Mouse (Mus musculus) CH12.LX (cell line): ENCODE data around the gene Agap1. TPM values are rescaled to one million over a fixed set of nuclear protein-coding genes. Genes with fewer than 3 reads are reported as not detected.

Experiments used
- DNase-seq: peaks from one replicate; pipeline ENCODE4 v3.0.0-alpha.2; 2013; ENCODE audit errors: extremely low read depth
- H3K27ac ChIP-seq: 2 replicates; pipeline ENCODE4 v1.5.1; 2012; ENCODE audit warnings: low read depth, mild to moderate bottlenecking, control low read depth, moderate library complexity; ENCODE audit not compliant: insufficient read depth
- H3K27me3 ChIP-seq: replicated peaks from 2 replicates; pipeline ENCODE3; 2012; ENCODE audit warnings: inconsistent platforms
- H3K36me3 ChIP-seq, 2 experiments: replicated peaks in 1 of 2; 2 replicates each; pipeline versions ENCODE3 to v1.6.1; 2012; ENCODE audit warnings: inconsistent platforms in 1 of 2, low read length in 1 of 2, mild to moderate bottlenecking in 1 of 2, mixed read lengths in 1 of 2, moderate library complexity in 1 of 2; ENCODE audit not compliant: control insufficient read depth in 1 of 2, insufficient read depth in 1 of 2
- H3K4me1 ChIP-seq, 2 experiments: 2 replicates each; pipeline ENCODE4 v1.6.1; 2012; ENCODE audit warnings: inconsistent platforms in 1 of 2, moderate library complexity in 1 of 2; ENCODE audit not compliant: insufficient read depth in 2 of 2, control insufficient read depth in 1 of 2
- H3K4me2 ChIP-seq: 2 replicates; pipeline ENCODE4 v1.6.1; 2012; ENCODE audit warnings: low read depth, mild to moderate bottlenecking, control low read depth; ENCODE audit not compliant: poor library complexity, insufficient read depth, severe bottlenecking
- H3K4me3 ChIP-seq, 3 experiments: fragments of 150-350 bp in 1 of 3; sonication (generic) in 1 of 3; replicated peaks in 1 of 3; 2 replicates each; pipeline versions ENCODE3 to v1.5.1; 2011 to 2012; ENCODE audit warnings: low read depth in 2 of 3, low read length in 2 of 3, mild to moderate bottlenecking in 2 of 3, moderate library complexity in 2 of 3, control low read depth in 1 of 3, improper control_type of control experiment in 1 of 3, inconsistent platforms in 1 of 3, mixed read lengths in 1 of 3; ENCODE audit not compliant: poor library complexity in 1 of 3
- H3K79me2 ChIP-seq: replicated peaks from 2 replicates; pipeline ENCODE4 v1.6.1; 2012; ENCODE audit warnings: mild to moderate bottlenecking, moderate library complexity; ENCODE audit not compliant: control insufficient read depth, poor library complexity, insufficient read depth, severe bottlenecking; ENCODE audit errors: extremely low read depth
- H3K9ac ChIP-seq: 2 replicates; pipeline ENCODE4 v1.6.1; 2012; ENCODE audit warnings: low read depth, mild to moderate bottlenecking, control low read depth, moderate library complexity; ENCODE audit not compliant: insufficient read depth
- H3K9me3 ChIP-seq: replicated peaks from 2 replicates; pipeline ENCODE3; 2012; ENCODE audit warnings: low read length, inconsistent platforms, mixed read lengths
- BHLHE40 ChIP-seq: IDR thresholded peaks from 2 replicates; pipeline ENCODE4 v1.6.1; 2011; ENCODE audit warnings: mild to moderate bottlenecking, low read depth, low read length, improper control_type of control experiment
- CTCF ChIP-seq, 2 experiments: IDR thresholded peaks in 1 of 2; conservative IDR thresholded peaks in 1 of 2; 2 replicates each; pipeline ENCODE4 v1.5.1; 2011 to 2012; ENCODE audit warnings: low read depth in 2 of 2, low read length in 2 of 2, improper control_type of control experiment in 1 of 2, inconsistent platforms in 1 of 2, mild to moderate bottlenecking in 1 of 2, moderate library complexity in 1 of 2
- GABPA ChIP-seq: IDR thresholded peaks from 2 replicates; pipeline ENCODE4 v1.6.1; 2012; ENCODE audit warnings: low read depth, low read length, improper control_type of control experiment, inconsistent platforms; ENCODE audit not compliant: insufficient replicate concordance
- IRF4 ChIP-seq: IDR thresholded peaks from 2 replicates; pipeline ENCODE4 v1.6.1; 2014; ENCODE audit warnings: low read depth, mild to moderate bottlenecking, inconsistent platforms, low read length, improper control_type of control experiment
- KAT2A ChIP-seq: IDR thresholded peaks from 2 replicates; pipeline ENCODE4 v1.6.1; 2012; ENCODE audit warnings: low read length, improper control_type of control experiment, inconsistent platforms; ENCODE audit not compliant: insufficient replicate concordance
- MAX ChIP-seq: IDR thresholded peaks from 2 replicates; pipeline ENCODE4 v1.6.1; 2011; ENCODE audit warnings: low read length, improper control_type of control experiment
- MAZ ChIP-seq: IDR thresholded peaks from 2 replicates; pipeline ENCODE4 v1.6.1; 2012; ENCODE audit warnings: low read depth, mild to moderate bottlenecking, inconsistent platforms, low read length, improper control_type of control experiment, moderate library complexity
- MEF2A ChIP-seq: IDR thresholded peaks from 2 replicates; pipeline ENCODE4 v1.6.1; 2014; ENCODE audit warnings: low read depth, mild to moderate bottlenecking, inconsistent platforms, low read length, improper control_type of control experiment, borderline replicate concordance
- MYC ChIP-seq: IDR thresholded peaks from 2 replicates; pipeline ENCODE4 v1.6.1; 2011; ENCODE audit warnings: low read depth, mild to moderate bottlenecking, improper control_type of control experiment, low read length
- NRF1 ChIP-seq: IDR thresholded peaks from 2 replicates; pipeline ENCODE4 v1.6.1; 2014; ENCODE audit warnings: low read depth, mild to moderate bottlenecking, inconsistent platforms, low read length, improper control_type of control experiment, moderate library complexity
- POLR2A ChIP-seq: IDR thresholded peaks from 2 replicates; pipeline ENCODE4 v1.6.1; 2011; ENCODE audit warnings: low read depth, mild to moderate bottlenecking, improper control_type of control experiment, low read length
- POLR2AphosphoS2 ChIP-seq: IDR thresholded peaks from 2 replicates; pipeline ENCODE4 v1.6.1; 2011; ENCODE audit warnings: low read depth, low read length, improper control_type of control experiment
- RAD21 ChIP-seq: IDR thresholded peaks from 2 replicates; pipeline ENCODE4 v1.6.1; 2011; ENCODE audit warnings: low read depth, mild to moderate bottlenecking, low read length, improper control_type of control experiment, moderate library complexity
- RCOR1 ChIP-seq: conservative IDR thresholded peaks from 2 replicates; pipeline ENCODE4 v1.6.1; 2012; ENCODE audit warnings: low read depth, mild to moderate bottlenecking, inconsistent platforms, low read length, improper control_type of control experiment
- SMC3 ChIP-seq: IDR thresholded peaks from 2 replicates; pipeline ENCODE4 v1.6.1; 2011; ENCODE audit warnings: low read depth, low read length, improper control_type of control experiment
- UBTF ChIP-seq: IDR thresholded peaks from 2 replicates; pipeline ENCODE4 v1.6.1; 2012; ENCODE audit warnings: low read depth, mild to moderate bottlenecking, inconsistent platforms, low read length, improper control_type of control experiment, moderate library complexity
- USF1 ChIP-seq: IDR thresholded peaks from 2 replicates; pipeline ENCODE4 v1.6.1; 2014; ENCODE audit warnings: low read depth, mild to moderate bottlenecking, inconsistent platforms, low read length, improper control_type of control experiment
- ZNF384 ChIP-seq: IDR thresholded peaks from 2 replicates; pipeline ENCODE4 v1.6.1; 2012; ENCODE audit warnings: low read depth, low read length, improper control_type of control experiment, inconsistent platforms
- dilution Hi-C: fragments of 300-500 bp; cut with MboI; formaldehyde crosslinking; loops from 2 replicates; pipeline ENCODE4 v1.14.3; 2020; ENCODE audit warnings: low sequenced_read_pairs; ENCODE audit not compliant: extremely low pct_unique_long_range_greater_than_20kb, extremely low pct_ligation_motif_present
- in situ Hi-C: fragments of 300-500 bp; cut with MboI; formaldehyde crosslinking; loops from 3 replicates; pipeline ENCODE4 v1.14.3; 2019; ENCODE audit warnings: low sequenced_read_pairs, low pct_ligation_motif_present, low pct_unique_long_range_greater_than_20kb, mixed read lengths
- polyA plus RNA-seq: library from polyadenylated mRNA; unstranded; fragments of >175 nt; gene quantifications from 2 replicates; pipeline ENCODE4 v1.2.1, GENCODE M21; 2012; ENCODE audit warnings: low read depth; ENCODE audit not compliant: insufficient read length
- total RNA-seq, 2 experiments: library from RNA; depleted of rRNA; stranded (reverse); fragments of 300-350 nt in 1 of 2; fragments of >200 nt in 1 of 2; gene quantifications; 2 replicates each; pipeline ENCODE4 v1.2.3; 2012 to 2014

Agap1 gene
- total and polyA plus RNA-seq, 3 experiments, result not detected

GRCm38 (mm10) chr1:89643445-89644100, 189.0 kb downstream of the Agap1 start:
- in situ Hi-C loops (no loop called here), dilution Hi-C loops (no loop called here)
- H3K79me2 ChIP-seq, result no peaks in the 10 kb centered on the region
- H3K27ac ChIP-seq, result no peak overlapping the region
- no peak overlapping the region for H3K4me2 ChIP-seq
- no peak for DNase-seq
- no peak overlapping the region for H3K9ac ChIP-seq
- TF ChIP-seq ZNF384, result no peak
- no peak for TF ChIP-seq RCOR1
- no peak for TF ChIP-seq GABPA
- no peak for TF ChIP-seq CTCF (conservative IDR thresholded peaks at IDR 0.05 in 1 of 2, IDR thresholded peaks at IDR 0.05 in 1 of 2; ENCODE audit: low read depth in 2 of 2, low read length in 2 of 2)
- no peak for TF ChIP-seq BHLHE40
- TF ChIP-seq MYC, result no peak
- no peak for TF ChIP-seq RAD21
- no peak for TF ChIP-seq MAX
- TF ChIP-seq POLR2A, result no peak
- TF ChIP-seq KAT2A, result no peak
- TF ChIP-seq IRF4, result no peak
- no peak for TF ChIP-seq UBTF
- TF ChIP-seq MAZ, result no peak
- TF ChIP-seq SMC3, result no peak
- TF ChIP-seq USF1, result no peak
- no peak for TF ChIP-seq NRF1
- TF ChIP-seq POLR2AphosphoS2, result no peak
- no peaks in the 10 kb centered on the region for H3K4me1 ChIP-seq
- H3K9me3 ChIP-seq, result peaks cover 84% of the 10 kb centered on the region
- no peaks in the 10 kb centered on the region for H3K27me3 ChIP-seq
- no peak overlapping the region for H3K4me3 ChIP-seq
- H3K36me3 ChIP-seq, result no peaks in the 10 kb centered on the region

GRCm38 (mm10) chr1:89644120-89644519, 189.5 kb downstream of the Agap1 start:
- in situ Hi-C loops, result no loop called here
- H3K27ac ChIP-seq, result no peak overlapping the region
- no peak for DNase-seq
- no peak overlapping the region for H3K9ac ChIP-seq
- H3K36me3 ChIP-seq, result no peaks in the 10 kb centered on the region
- TF ChIP-seq MEF2A (no peak), GABPA (no peak)
- peaks cover 83% of the 10 kb centered on the region for H3K9me3 ChIP-seq
- H3K4me3 ChIP-seq, result no peak overlapping the region
- dilution Hi-C loops, result no loop called here
- no peaks in the 10 kb centered on the region for H3K79me2 ChIP-seq
- no peaks in the 10 kb centered on the region for H3K4me1 ChIP-seq
- no peaks in the 10 kb centered on the region for H3K27me3 ChIP-seq
- no peak overlapping the region for H3K4me2 ChIP-seq
